In the genomic region with DNA sequence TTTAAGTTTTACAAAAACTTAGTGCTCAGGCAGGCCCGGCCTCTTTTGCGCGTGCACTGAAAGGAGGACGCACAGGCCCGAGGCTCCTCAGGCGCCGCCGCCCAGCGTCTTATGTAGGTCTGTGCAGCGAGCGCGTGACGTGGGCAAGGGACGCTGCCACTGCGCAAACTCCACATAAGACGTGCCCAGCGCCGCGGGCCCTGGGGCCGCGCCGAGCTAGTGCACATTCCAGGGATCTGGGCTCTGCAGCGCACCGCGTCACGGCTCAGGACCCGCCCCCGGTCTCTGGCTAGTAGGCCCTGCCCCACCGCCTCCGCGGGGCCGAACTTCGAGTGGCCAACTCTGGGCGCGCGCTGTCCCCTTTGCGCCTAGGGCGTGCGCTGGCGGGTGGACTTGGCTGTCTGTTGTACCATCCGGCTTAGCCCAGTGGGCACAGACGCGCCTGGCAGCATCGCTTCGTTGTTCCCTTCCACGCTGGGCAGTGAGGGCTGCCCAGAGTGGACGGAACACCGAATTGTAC, we compare ENCODE assay signal across 7 mouse cellular contexts. TPM values are rescaled to one million over a fixed set of nuclear protein-coding genes. Genes with fewer than 3 reads are reported as not detected.
DNase-seq lines count a peak whose midpoint lies in the region; ATAC-seq lines count a peak whose summit lies in the region.

No protein-coding gene starts in this region.

- no peaks in the 10 kb centered on the region for H3K9me3 ChIP-seq in intestine, embryonic 14.5 days (ENCODE audit: control insufficient read depth, low read length)
- H3K9me3 ChIP-seq in midbrain, embryonic 10.5 days (replicated peaks), result no peaks in the 10 kb centered on the region

- ATAC-seq in intestine, embryonic 14.5 days (replicated peaks; ENCODE audit: low FRiP score, low TSS enrichment, low read depth), result peak; percentile 86

- under 1% methylated on average over 48 of the region's 48 CpGs for WGBS in intestine, embryonic 14.5 days
- WGBS in midbrain, embryonic 10.5 days, result under 1% methylated on average over 48 of the region's 48 CpGs

- H3K4me2 ChIP-seq in intestine, embryonic 14.5 days (ENCODE audit: low read length), result peak overlapping the region; percentile 92

- H3K4me3 ChIP-seq in intestine, embryonic 14.5 days (ENCODE audit: low read depth, low read length), result peak overlapping the region; percentile 100
- peak overlapping the region; percentile 96 for H3K4me3 ChIP-seq in midbrain, embryonic 10.5 days

- peaks cover 26% of the 10 kb centered on the region for H3K36me3 ChIP-seq in intestine, embryonic 14.5 days (ENCODE audit: control insufficient read depth, insufficient read depth, low read length)
- H3K36me3 ChIP-seq in midbrain, embryonic 10.5 days, result peaks cover 14% of the 10 kb centered on the region

- H3K9ac ChIP-seq in intestine, embryonic 14.5 days (ENCODE audit: low read length), result peak overlapping the region; percentile 100

- DNase-seq in adrenal gland, adult 18-20 months (ENCODE audit: low spot score in 2 of 2), result peak; percentile 96 to 97
- DNase-seq in embryo, embryonic 11 days, result peak; percentile 100
- DNase-seq in gastrocnemius, postnatal 25 days, result peak; percentile 99
- no peak for DNase-seq in intestine, embryonic 14.5 days (ENCODE audit: low spot score)
- DNase-seq in left cerebral cortex, postnatal 25 days (ENCODE audit: low spot score in 2 of 2), result peak; percentile 100
- peak; percentile 96 for DNase-seq in midbrain, embryonic 10.5 days (ENCODE audit: low spot score)
- peak; percentile 93 for DNase-seq in right cerebral cortex, postnatal 4 days

- H3K4me1 ChIP-seq in intestine, embryonic 14.5 days (replicated peaks; ENCODE audit: control insufficient read depth, insufficient read depth, low read length), result peaks cover 35% of the 10 kb centered on the region
- H3K4me1 ChIP-seq in midbrain, embryonic 10.5 days, result peaks cover 75% of the 10 kb centered on the region

- intact Hi-C loops in left cerebral cortex, postnatal 25 days (cut with DNase I), result loop anchor here (1.0 to 2.0 kb wide), 7 partner anchors 72 to 245 kb away; no protein-coding TSS in a partner anchor

- H3K27me3 ChIP-seq in intestine, embryonic 14.5 days (replicated peaks; ENCODE audit: control insufficient read depth, insufficient read depth, low read length), result no peaks in the 10 kb centered on the region
- peaks cover 14% of the 10 kb centered on the region for H3K27me3 ChIP-seq in midbrain, embryonic 10.5 days (ENCODE audit: low read depth, poor library complexity, severe bottlenecking)

- peak overlapping the region; percentile 99 for H3K27ac ChIP-seq in intestine, embryonic 14.5 days (ENCODE audit: low read depth)
- peak overlapping the region; percentile 98 for H3K27ac ChIP-seq in midbrain, embryonic 10.5 days (replicated peaks)

RNA-seq across cellular contexts. Expression of gene Irf2bp2, which starts 0.8 kb away (rescaled TPM):
- total RNA-seq in adrenal gland, adult 18-20 months (2021), result 100 to 1,000 TPM; 118 to 119 TPM
- 10 to 100 TPM; 19.0 to 35.9 TPM for total RNA-seq in gastrocnemius, postnatal 25 days (2021)
- polyA plus RNA-seq in intestine, embryonic 14.5 days (2014; fragmentation: Nextera tagmentation; extraction: Ambion mirVana), result 11.3 and 11.5 TPM in 2 replicates
- 10 to 100 TPM; 55.5 to 62.7 TPM for total RNA-seq in left cerebral cortex, postnatal 25 days (2021)
- 3.8 and 4.0 TPM in 2 replicates for polyA plus RNA-seq in midbrain, embryonic 10.5 days (2016; fragmentation: Nextera tagmentation; extraction: Ambion mirVana)
